Mouse (Mus musculus) forebrain, embryonic 16.5 days (tissue): Measurements from ENCODE around the gene Olfr1418. TPM values are rescaled to one million over a fixed set of nuclear protein-coding genes. Genes with fewer than 3 reads are reported as not detected.

ENCODE experiments used
- ATAC-seq: fragments of 200-750 bp; cut with Nextera tagmentation; 2 replicates; pipeline ENCODE4 v1.8.0; 2017; ENCODE audit warnings: mild to moderate bottlenecking, moderate library complexity
- H3K27ac ChIP-seq: fragments of 300-500 bp; sonication (generic); 2 replicates; pipeline ENCODE4 v1.5.1; 2014; ENCODE audit warnings: low read length, control low read depth
- H3K27me3 ChIP-seq: fragments of 300-500 bp; sonication (generic); replicated peaks from 2 replicates; pipeline ENCODE4 v1.6.1; 2014; ENCODE audit warnings: low read length; ENCODE audit not compliant: control insufficient read depth, insufficient read depth
- H3K36me3 ChIP-seq: fragments of 300-500 bp; sonication (generic); 2 replicates; pipeline ENCODE4 v1.6.1; 2014; ENCODE audit not compliant: control insufficient read depth, insufficient read depth
- H3K4me1 ChIP-seq: fragments of 300-500 bp; sonication (generic); replicated peaks from 2 replicates; pipeline ENCODE4 v1.6.1; 2014; ENCODE audit warnings: low read length; ENCODE audit not compliant: control insufficient read depth, insufficient read depth
- H3K4me2 ChIP-seq: fragments of 300-500 bp; sonication (generic); 2 replicates; pipeline ENCODE4 v1.6.1; 2014; ENCODE audit warnings: mild to moderate bottlenecking, low read length, control low read depth
- H3K4me3 ChIP-seq: fragments of 300-500 bp; sonication (generic); replicated peaks from 2 replicates; pipeline ENCODE4 v1.5.1; 2014; ENCODE audit warnings: mild to moderate bottlenecking, low read length, control low read depth
- H3K9ac ChIP-seq: fragments of 300-500 bp; sonication (generic); replicated peaks from 2 replicates; pipeline ENCODE4 v1.6.1; 2014; ENCODE audit warnings: low read depth, low read length, control low read depth
- H3K9me3 ChIP-seq: fragments of 300-500 bp; sonication (generic); 2 replicates; pipeline ENCODE4 v1.6.1; 2016; ENCODE audit warnings: low read length; ENCODE audit not compliant: control insufficient read depth
- WGBS: fragments of 180-500 bp; shearing (Covaris S2); extraction: QIAGEN DNeasy Blood & Tissue Kit; methylation state at CpG from one replicate; pipeline ENCODE4 v1.1.7; 2014; 5-methylcytosine and 5-hydroxymethylcytosine counted together
- polyA plus RNA-seq: library from polyadenylated mRNA; unstranded; fragments of >200 nt; fragmentation: Nextera tagmentation; extraction: Ambion mirVana; gene quantifications from 2 replicates; pipeline ENCODE4 v1.2.1, GENCODE M21; 2015

Olfr1418 gene
- polyA plus RNA-seq, 1 experiment from 2014 or later, result not detected

DNA sequence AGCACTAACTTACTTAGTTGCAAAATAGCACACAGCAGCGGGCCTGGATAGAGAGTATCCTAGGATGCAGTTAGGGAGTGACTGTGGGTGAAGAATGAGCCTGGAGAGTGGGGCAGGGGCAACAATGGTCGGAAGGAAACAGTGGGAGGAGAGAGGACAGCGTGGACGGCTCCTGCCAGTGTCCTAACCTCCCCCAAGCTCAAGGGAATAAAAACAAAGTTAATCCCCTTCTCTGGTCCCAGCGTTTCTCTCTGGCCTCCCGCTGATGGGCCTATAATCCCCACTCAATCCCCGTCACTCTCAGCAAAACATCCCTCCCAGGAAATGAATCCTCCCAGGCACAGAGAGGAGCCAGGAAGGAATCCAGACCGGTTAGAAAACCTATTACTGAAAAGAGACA, 47.2 kb downstream of the Olfr1418 start:
- H3K9ac ChIP-seq, result no peak overlapping the region
- H3K9me3 ChIP-seq, result no peaks in the 10 kb centered on the region
- H3K27me3 ChIP-seq, result peaks cover 10% of the 10 kb centered on the region; the same call in 1 of the 2 replicates
- no peak overlapping the region for H3K4me2 ChIP-seq
- WGBS, result 4% methylated on average over 8 of the region's 8 CpGs
- no peak for ATAC-seq
- no peaks in the 10 kb centered on the region for H3K36me3 ChIP-seq
- H3K4me1 ChIP-seq, result peaks cover 11% of the 10 kb centered on the region
- H3K4me3 ChIP-seq, result no peak overlapping the region
- no peak overlapping the region for H3K27ac ChIP-seq

DNA sequence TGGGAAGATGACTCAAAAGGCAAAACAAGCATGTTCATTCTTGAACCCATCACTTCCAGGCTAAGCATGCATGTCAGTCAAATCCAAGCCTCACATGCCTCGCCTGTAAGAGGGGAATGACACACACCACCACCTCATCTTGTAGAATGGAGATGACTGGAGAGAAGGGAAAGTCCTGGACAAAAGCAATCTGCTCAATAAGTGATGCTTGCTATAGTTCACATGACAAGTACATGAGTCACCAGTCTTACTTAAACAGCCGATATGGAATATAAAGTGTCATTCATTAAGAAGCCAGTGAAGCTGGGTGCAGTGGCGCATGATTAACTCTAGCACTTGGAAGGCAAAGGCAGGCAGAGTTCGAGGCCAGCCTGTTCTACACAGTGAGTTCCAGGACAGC, 47.7 kb downstream of the Olfr1418 start:
- no peak overlapping the region for H3K4me3 ChIP-seq
- no peaks in the 10 kb centered on the region for H3K9me3 ChIP-seq
- no peak overlapping the region for H3K9ac ChIP-seq
- ATAC-seq, result no peak
- H3K27me3 ChIP-seq, result peaks cover 8% of the 10 kb centered on the region; the same call in 1 of the 2 replicates
- no peaks in the 10 kb centered on the region for H3K36me3 ChIP-seq
- no peak overlapping the region for H3K27ac ChIP-seq
- H3K4me2 ChIP-seq, result no peak overlapping the region
- 53% methylated on average over 4 of the region's 4 CpGs for WGBS
- peaks cover 8% of the 10 kb centered on the region for H3K4me1 ChIP-seq

DNA sequence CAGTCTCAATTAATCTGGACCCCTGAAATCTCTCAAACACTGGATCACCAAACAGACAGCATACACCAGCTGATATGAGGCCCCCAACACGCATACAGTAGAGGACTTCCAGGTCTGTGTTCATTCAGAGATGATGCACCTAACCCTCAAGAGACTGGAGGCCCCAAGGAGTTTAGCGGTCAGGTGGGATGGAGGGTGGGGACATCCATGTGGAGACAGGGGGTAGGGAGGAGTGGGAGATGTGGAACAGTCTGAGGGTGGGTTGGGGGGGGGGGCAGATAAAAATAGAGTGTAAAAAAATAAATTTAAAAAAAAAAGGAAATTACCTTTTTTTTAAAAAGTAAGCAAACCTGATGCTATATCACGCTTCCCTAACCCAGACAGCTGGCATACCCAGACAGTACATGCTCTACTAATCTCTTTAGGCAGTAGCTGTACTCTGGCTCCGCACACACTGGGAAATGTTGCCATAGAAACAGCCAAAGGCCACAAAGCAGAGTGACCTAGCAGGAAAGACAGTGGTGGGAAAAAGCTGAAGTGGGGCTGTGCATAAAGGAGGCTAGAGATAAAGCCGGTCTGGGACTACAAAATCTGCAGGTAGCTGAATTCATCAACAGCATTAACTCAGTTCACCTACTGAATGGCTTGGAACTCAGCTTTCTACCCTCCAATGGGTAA, 49.0 kb downstream of the Olfr1418 start:
- H3K36me3 ChIP-seq, result no peaks in the 10 kb centered on the region
- H3K4me2 ChIP-seq, result no peak overlapping the region
- H3K9me3 ChIP-seq, result no peaks in the 10 kb centered on the region
- peak; percentile 88 for ATAC-seq
- H3K27ac ChIP-seq, result no peak overlapping the region
- 33% methylated on average over 5 of the region's 5 CpGs for WGBS
- H3K27me3 ChIP-seq, result no peaks in the 10 kb centered on the region
- no peak overlapping the region for H3K4me3 ChIP-seq
- H3K4me1 ChIP-seq, result 0 out of 2 replicates have a peak, but pooled peaks cover 2% of the 10 kb centered on the region
- H3K9ac ChIP-seq, result no peak overlapping the region

GRCm38 (mm10) chr19:11810856-11811255, 50.0 kb downstream of the Olfr1418 start:
- H3K9me3 ChIP-seq, result no peaks in the 10 kb centered on the region
- no peak for ATAC-seq
- H3K4me1 ChIP-seq, result 0 out of 2 replicates have a peak, but pooled peaks cover 2% of the 10 kb centered on the region
- WGBS, result 93% methylated on average over 1 of the region's 1 CpGs
- no peaks in the 10 kb centered on the region for H3K36me3 ChIP-seq
- H3K9ac ChIP-seq, result no peak overlapping the region
- no peak overlapping the region for H3K27ac ChIP-seq
- no peaks in the 10 kb centered on the region for H3K27me3 ChIP-seq
- no peak overlapping the region for H3K4me2 ChIP-seq
- H3K4me3 ChIP-seq, result no peak overlapping the region

DNA sequence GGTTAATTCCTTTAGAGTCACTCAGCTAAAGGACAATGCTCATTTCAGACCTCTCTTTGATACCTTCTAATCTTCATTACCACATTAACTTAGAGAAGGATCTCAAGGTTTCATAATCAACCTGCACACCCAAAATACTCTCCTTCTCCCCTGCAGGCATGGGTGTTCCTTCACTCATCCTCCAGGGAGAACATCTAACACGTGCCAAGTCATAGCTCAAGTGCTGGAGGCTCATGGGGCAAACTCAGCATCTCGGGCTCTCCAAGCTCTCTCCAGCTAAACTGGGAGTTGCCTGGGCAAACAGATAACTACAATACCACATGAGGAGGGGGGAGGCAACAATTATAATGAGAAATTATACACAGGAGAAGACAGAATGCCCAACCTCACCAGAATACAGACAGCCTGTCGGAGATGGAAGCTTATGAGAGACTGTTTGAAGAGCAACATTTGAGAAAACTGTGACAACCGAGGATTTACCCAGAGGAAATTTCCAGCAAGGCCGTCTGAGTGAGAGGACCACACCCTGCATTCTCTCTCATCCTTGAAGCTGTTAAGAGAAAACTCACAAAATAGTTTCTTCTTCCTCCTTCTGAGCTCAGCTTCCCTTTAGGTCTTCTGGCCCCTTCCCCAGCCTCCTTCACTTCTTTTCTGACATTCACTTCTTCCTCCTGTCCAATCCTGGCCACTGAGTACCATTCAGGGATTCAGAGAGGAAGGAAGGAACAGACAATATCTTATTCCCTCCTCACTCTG, 50.7 kb downstream of the Olfr1418 start:
- H3K9me3 ChIP-seq, result no peaks in the 10 kb centered on the region
- H3K27me3 ChIP-seq, result no peaks in the 10 kb centered on the region
- no peaks in the 10 kb centered on the region for H3K36me3 ChIP-seq
- H3K9ac ChIP-seq, result no peak overlapping the region
- no peak overlapping the region for H3K27ac ChIP-seq
- H3K4me2 ChIP-seq, result no peak overlapping the region
- no peak for ATAC-seq
- no peak overlapping the region for H3K4me3 ChIP-seq
- 86% methylated on average over 5 of the region's 5 CpGs for WGBS
- H3K4me1 ChIP-seq, result 0 out of 2 replicates have a peak, but pooled peaks cover 2% of the 10 kb centered on the region

DNA sequence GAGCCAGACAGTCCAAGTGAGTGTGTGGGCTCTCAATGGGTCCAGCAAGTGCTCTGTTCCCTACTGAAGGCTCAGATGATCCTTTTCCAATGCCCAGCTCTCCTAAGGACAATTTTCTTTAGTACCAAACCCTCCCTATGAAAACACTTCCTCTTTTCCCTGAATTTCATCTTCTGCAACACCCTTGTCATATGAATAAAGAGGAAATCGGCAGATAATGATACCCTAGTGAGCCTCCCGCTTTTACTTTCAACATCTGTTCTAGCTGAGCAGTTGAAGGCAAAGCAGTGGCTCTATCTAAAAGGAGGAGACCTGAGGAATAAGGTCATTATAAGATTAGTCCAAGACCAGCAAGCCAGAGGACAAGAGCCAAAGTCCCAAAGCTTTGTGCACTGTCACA, 52.4 kb downstream of the Olfr1418 start:
- Histone ChIP-seq H3K9me3 (no peaks in the 10 kb centered on the region), H3K9ac (no peak overlapping the region), H3K27ac (no peak overlapping the region), H3K4me2 (no peak overlapping the region), H3K36me3 (no peaks in the 10 kb centered on the region), H3K4me1 (0 out of 2 replicates have a peak, but pooled peaks cover 2% of the 10 kb centered on the region), H3K4me3 (no peak overlapping the region), H3K27me3 (no peaks in the 10 kb centered on the region)
- no peak for ATAC-seq
- 84% methylated on average over 2 of the region's 2 CpGs for WGBS

DNA sequence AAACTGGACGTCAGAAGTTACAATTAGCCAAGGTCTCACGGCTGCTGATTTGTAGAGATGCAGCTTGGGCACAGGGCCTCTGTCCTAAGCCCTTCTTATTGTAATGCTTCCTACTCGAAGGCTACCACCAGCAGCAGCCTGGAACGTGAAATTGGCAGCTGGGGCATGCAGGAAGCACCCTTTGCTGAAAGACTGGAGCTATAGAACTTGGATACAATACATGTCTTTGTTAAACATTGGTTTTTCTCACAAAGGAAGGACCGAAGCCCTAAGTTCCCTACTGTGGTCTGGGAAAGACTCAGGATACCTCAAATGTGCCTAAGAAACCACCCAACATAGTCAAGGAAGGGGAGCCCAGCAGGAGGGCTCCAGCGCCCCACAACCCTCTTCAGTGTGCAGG, 53.0 kb downstream of the Olfr1418 start:
- no peak overlapping the region for H3K4me3 ChIP-seq
- H3K27ac ChIP-seq, result no peak overlapping the region
- 0 out of 2 replicates have a peak, but pooled peaks cover 2% of the 10 kb centered on the region for H3K4me1 ChIP-seq
- H3K36me3 ChIP-seq, result no peaks in the 10 kb centered on the region
- no peaks in the 10 kb centered on the region for H3K27me3 ChIP-seq
- ATAC-seq, result no peak
- H3K9ac ChIP-seq, result no peak overlapping the region
- H3K9me3 ChIP-seq, result no peaks in the 10 kb centered on the region
- WGBS, result 28% methylated on average over 6 of the region's 6 CpGs
- H3K4me2 ChIP-seq, result no peak overlapping the region

- Histone ChIP-seq H3K4me2 (no peak overlapping the region), H3K9ac (no peak overlapping the region), H3K4me1 (0 out of 2 replicates have a peak, but pooled peaks cover 2% of the 10 kb centered on the region), H3K36me3 (no peaks in the 10 kb centered on the region), H3K27ac (no peak overlapping the region), H3K4me3 (no peak overlapping the region), H3K27me3 (no peaks in the 10 kb centered on the region), H3K9me3 (no peaks in the 10 kb centered on the region)
- no peak for ATAC-seq
- 65% methylated on average over 2 of the region's 2 CpGs for WGBS
Measured at GRCm38 (mm10) chr19:11807251-11807650, 53.6 kb downstream of the Olfr1418 start.

DNA sequence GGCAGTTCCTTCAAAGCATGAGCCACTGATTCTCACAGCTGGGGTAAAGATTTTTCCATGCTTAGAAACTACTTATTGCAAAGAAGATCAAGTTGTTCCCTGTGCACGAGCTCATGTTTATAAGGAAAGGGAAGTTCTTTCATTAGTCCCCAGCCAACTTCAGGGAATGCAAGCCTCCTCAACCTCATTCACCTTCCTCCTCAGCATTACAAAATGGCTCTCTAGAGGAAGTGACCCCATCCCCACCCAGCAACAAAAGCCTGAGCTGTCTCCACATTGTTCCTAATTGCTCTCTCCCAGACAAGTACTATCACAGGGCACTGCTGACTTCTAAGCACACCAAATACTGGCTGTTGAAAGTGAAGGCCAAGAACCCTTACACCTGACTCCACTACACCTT, 56.4 kb downstream of the Olfr1418 start:
- Histone ChIP-seq H3K4me2 (no peak overlapping the region), H3K9me3 (no peaks in the 10 kb centered on the region), H3K9ac (no peak overlapping the region), H3K27me3 (no peaks in the 10 kb centered on the region), H3K36me3 (no peaks in the 10 kb centered on the region), H3K4me1 (no peaks in the 10 kb centered on the region), H3K4me3 (no peak overlapping the region), H3K27ac (no peak overlapping the region)
- ATAC-seq, result no peak
- WGBS, result 84% methylated on average over 1 of the region's 1 CpGs
